Mouse (Mus musculus): ENCODE measurements at regions not wholly inside any gene's neighbourhood (a gene's known extent, or its start where the extent isn't known, plus 50 kb on each side); places are given as distances from the start of the nearest gene placed in this dataset.

DNA sequence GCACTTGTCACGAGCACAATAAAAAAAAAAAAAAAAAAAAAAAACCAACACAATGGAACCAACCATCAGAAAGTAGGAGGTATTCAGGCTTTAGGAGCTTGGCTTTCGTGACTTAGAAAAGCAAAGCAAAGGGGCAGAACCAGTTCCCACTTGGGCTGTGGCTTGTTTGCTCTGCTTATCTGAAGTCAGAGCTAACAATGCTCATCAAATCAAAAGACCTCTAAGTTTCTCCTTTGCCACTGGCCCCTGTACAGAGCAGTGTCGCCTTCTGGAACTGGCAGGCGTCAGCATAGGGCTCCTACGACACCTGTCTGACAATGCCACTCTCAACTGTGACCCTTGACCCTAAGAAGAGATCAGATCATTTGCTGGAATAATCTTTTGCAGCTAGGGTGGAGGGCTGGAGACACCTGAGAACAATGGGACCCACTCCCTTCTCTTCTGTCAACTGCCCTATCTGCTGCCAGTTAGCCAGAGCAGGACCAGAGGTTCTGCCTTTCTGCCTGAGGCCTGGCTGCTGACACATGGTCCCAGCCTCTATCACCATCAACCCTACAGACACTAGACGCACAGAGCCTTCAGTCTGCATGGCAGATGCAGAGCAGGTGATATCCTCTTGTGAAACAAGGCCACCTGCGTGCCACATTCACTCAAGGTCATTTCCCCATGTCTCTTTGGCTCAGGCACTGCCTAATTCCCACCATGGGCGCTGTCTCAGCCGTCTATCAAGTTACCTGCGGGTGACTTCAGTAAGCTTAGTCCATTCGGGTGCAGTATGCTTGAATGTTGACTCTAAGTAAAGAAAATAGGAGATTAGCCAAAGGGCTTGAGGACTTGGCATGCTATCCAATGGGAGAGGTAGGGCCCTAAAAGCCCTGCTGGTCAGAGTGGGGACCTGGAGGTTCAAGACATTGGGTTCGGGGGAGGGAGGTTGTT lies 136.1 kb upstream of the Zfp703 start:
- DNase-seq (ENCODE audit: low spot score), result no peak

- DNase-seq (ENCODE audit: low spot score), result no peak
Measured at GRCm38 (mm10) chr8:26843714-26844113, 133.4 kb upstream of the Zfp703 start.

DNA sequence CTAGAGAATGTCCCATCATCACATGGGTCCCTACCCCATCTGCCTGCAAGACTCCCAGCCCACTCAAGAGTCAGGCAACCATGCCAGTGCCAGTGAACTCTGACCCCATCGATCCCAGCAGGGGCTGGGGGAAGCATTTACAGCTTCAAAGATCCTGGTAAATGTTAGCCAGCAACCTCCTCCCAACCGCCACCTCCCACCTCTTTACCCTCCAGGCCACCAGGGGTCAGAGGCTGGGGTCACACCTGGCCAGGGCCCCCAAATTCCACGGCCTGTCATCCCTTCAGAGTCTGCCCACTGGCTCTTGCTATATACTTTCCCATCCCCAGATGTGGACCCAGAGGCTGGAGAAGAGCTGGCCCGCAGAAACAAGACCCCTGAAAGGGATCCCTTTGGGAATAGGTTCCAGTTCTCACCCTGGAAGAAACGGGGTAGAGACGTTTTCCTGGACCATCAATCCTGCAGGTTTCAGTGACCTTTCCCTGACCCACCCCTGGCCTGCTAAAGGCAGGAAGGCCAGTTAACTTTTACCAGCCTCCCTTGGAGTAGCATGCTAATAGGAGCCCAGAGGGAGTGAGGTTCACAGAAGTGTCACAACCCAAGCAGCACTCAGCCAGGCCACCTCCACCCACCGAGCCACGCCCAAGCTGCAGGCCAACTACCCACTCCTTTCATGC lies 132.9 kb upstream of the Zfp703 start:
- DNase-seq (ENCODE audit: low spot score), result no peak

DNA sequence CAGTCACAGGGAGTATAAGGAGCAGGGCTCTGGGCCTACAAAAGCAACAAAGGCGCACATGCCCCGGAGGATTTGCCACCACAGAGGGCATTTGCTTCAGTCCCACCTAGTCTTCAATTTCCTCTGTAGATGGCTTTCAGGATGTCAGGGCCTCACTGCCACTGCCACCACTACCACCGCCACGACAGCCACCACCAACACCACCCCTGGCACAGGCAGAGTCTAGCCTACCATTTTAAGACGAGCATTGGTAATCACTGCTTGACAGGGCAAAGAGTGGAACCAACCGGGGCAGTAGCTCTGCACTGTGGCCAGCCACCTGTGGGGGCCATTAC lies 132.3 kb upstream of the Zfp703 start:
- DNase-seq (ENCODE audit: low spot score), result no peak

GRCm38 (mm10) chr8:26845481-26846194 lies 131.5 kb upstream of the Zfp703 start:
- peak; percentile 67 for DNase-seq (ENCODE audit: low spot score)

GRCm38 (mm10) chr8:26847009-26847408 lies 130.1 kb upstream of the Zfp703 start:
- no peak for DNase-seq (ENCODE audit: low spot score)

DNA sequence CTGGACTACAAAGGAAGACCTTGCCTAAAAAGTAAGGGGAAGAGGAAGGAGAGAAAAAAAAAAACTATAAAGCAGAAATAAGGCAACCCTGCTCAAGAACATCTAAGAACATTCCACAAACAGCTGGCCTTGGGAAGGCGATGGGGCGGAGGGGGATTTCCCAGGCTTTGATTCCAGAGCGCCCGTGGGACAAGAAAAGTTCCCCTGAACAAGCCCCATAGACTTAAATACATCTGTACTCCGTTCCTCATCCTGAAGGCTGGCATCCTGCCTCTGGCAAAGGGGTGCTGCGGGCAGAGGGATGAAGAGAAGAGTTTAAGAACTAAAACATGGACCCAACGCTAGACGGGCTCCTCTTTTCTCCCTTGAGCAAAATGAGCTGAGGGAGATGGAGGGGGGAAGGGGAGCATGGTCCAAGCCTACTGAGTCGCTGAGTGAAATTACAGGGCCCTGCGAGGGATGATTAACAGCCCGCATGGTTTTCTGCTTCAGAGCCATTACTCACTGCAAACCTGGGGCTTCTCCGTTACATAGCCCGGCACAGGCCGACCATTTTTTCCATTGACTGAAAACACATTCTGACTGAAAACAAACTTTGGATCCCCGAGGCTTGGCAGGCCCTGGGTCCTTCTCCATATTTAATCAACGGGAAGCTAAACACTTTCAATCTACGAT lies 128.9 kb upstream of the Zfp703 start:
- no peak for DNase-seq (ENCODE audit: low spot score)

- peak; percentile 35 for DNase-seq (ENCODE audit: low spot score)
Measured at GRCm38 (mm10) chr8:26848955-26849684, 128.0 kb upstream of the Zfp703 start.

- no peak for DNase-seq (ENCODE audit: low spot score)
Measured at GRCm38 (mm10) chr8:26851871-26852800, 125.0 kb upstream of the Zfp703 start.

DNA sequence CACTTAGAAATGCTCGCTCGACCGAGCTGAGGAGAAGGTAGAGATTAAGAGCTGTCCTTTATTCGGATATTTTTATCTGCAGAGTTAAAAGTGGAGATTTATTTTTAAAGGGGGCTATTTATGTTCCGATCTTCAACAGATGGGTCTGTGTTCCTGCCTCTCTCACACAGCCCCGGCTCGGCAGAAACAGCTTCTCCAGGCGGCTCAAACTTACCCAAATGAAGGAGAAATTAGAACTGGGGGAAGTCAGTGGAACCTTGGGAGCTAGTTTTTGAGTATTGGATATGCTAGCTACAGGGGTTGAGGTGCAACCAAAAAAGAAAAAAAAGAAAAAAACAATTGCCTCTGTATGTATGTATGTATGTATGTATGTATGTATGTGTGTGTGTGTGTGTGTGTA lies 124.2 kb upstream of the Zfp703 start:
- no peak for DNase-seq (ENCODE audit: low spot score)

DNA sequence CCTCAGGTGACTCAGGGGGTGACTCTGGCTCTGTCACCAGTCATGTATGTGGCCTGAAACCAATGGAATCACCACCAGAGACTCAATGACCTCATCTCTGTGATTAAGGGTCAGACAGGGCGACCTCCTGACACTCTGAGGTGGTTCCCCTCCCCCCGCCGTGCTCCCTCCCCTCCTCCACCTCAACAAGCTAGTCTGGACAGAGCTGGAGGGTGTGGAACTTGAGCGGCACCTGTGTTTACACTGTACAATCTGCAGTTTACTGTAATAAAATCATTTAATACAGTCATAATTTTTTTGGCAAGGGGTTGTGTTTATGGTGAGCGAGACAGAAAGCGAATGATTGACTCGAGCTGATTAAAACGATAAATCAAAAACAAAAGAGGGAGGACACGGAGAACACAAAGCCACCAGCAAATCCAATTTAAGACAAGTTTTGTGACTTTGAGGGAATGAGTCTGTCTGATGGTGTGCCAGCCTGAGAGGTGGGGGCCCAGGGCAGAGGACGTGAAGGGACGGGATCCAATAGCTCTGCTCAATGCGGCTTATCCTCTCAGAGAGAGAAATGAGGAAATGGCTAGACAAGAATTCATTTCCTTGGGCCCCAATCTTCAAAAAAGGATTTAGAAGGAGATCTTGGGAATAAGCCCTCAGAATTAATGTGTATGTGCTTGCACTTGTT lies 122.4 kb upstream of the Zfp703 start:
- DNase-seq (ENCODE audit: low spot score), result no peak

DNA sequence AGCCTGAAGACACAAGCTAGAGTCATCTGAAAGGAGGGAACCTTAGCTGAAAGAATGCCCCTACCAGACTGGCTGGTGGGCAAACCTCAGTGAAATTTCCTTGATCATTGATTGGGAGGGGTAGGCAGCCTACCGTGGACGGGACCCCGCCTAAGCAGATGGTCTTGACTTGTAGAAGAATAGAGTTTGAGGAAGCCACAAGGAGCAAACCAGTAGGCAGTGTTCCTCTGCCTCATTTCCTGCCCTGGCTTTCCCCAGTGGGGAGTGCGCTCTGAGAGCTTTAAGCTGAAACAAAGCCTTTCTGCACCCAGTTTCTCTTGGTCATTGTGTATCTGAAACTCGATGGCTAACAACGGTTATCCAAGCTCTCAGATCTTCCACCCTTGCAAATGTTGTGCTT lies 121.9 kb upstream of the Zfp703 start:
- DNase-seq (ENCODE audit: low spot score), result no peak

DNA sequence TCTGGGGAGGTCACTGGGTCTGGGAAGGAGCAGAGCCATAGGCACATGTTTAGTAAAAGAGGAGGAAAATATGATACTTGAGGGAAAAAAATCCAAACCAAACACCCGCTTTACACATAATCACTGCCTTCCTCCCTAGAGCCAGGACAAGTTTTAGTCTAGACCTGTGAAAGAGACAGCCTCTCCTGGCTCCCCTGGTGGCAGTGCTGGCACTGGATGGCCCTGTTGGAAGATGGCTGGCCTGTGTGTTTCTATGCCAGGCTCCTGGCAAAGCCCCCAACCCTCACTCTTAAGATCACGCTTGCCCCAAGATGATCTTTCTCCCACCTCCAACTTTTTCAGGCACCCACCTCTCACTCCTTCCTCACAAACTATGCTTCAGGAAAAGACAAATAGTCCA lies 112.6 kb upstream of the Zfp703 start:
- DNase-seq (ENCODE audit: low spot score), result no peak

GRCm38 (mm10) chr8:26864971-26865370 lies 112.2 kb upstream of the Zfp703 start:
- no peak for DNase-seq (ENCODE audit: low spot score)

GRCm38 (mm10) chr8:26868101-26868848 lies 108.8 kb upstream of the Zfp703 start:
- no peak for DNase-seq (ENCODE audit: low spot score)

DNA sequence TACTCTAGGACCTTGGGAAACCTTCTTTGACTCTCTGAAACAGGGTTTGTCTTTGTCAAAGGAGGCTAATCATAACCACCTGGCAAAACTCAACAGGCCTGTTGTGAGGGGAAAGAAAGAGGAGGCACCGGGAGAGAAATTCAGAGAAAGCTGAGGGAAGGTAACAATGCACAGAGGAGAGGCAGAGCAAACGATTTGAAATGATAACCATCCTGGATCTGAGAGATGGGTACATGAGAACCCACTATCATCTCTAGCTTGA lies 108.3 kb upstream of the Zfp703 start:
- no peak for DNase-seq (ENCODE audit: low spot score)

DNA sequence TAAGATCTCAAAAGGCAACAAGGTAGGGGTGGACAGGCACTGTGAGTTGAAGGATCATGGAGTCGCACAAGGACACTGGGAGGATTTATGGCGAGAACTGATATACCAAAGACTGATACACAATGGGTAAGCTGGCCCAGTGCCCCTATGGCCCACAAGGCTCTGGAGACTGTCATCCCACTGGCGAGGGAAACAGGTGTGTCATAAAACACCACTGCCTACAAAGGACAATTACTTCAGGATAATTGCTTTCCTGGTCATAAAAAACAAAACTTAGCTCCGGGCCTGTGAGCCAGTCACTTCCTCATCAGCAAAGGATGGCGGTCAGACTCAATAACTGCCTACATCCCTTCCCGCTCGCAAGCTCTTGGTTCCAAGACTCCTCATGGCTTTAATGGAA lies 105.3 kb upstream of the Zfp703 start:
- no peak for DNase-seq (ENCODE audit: low spot score)

DNA sequence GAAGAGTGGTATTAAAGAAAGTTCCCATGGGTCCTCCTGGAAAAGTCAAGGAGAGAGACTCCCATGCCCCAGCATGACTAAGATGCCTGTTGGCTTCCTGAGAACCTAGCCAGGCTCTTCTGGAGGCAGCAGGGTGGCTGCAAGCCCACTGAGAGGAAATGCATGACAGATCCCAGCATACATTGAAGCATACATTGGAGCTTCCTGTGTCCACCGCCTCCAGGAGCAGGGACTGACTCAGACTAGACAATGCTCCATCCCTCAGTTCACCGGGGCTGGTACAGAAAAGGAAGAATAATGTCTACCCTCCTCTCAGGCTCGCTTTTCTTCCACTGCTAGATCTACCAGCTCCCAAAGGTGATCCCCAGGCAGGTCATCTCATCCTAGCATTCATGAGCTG lies 104.7 kb upstream of the Zfp703 start:
- DNase-seq (ENCODE audit: low spot score), result no peak

DNA sequence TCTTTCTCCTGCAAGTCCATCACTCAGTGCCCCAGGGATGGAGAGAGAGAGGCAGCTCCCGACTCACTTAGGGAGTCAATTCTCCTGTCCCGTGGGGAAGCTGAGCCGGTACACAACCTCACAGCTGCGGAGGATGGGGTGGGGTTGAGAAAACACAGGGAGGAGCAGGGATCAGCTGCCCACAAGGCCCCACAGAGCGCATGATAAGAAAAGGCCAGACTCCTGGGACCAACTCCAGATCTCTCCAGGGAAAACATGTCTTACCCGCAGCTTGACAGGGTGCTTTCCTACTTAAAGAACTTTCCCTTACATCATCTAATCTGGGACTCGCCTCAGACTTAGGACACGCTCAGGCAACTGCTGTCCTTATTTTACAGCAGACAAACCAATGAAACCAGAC lies 104.3 kb upstream of the Zfp703 start:
- no peak for DNase-seq (ENCODE audit: low spot score)

All from gastrocnemius, adult 18-20 months (tissue).